Mouse (Mus musculus) liver, postnatal 0 days (tissue): ENCODE measurements around the gene Nme4.

Experiments used
- CTCF ChIP-seq: sonication (generic); IDR thresholded peaks from 2 replicates; pipeline ENCODE4 v1.5.1; 2016; ENCODE audit warnings: antibody characterized with exemption, low read depth
- EP300 ChIP-seq: IDR thresholded peaks from 2 replicates; pipeline ENCODE4 v1.6.1; 2016; ENCODE audit warnings: antibody characterized with exemption, low read depth, mild to moderate bottlenecking

GRCm38 (mm10) chr17:26080867-26081266 is 14.5 kb downstream of the Nme4 start:
- TF ChIP-seq CTCF (no peak), EP300 (no peak)
